Mouse (Mus musculus) spleen, adult 2 months (tissue): ENCODE measurements around the gene 1700020A23Rik. TPM values are rescaled to one million over a fixed set of nuclear protein-coding genes. Genes with fewer than 3 reads are reported as not detected.
A peak's percentile ranks its signal among the peaks of the same experiment; 100 is the strongest.

Source experiments
- DNase-seq, 2 experiments: peaks; one replicate each; pipeline versions ENCODE4 v3.0.0 to v3.0.0-alpha.2; 2012 to 2021; ENCODE audit warnings: low spot score in 2 of 2, low read depth in 1 of 2
- H3K27ac ChIP-seq: fragments of 200-500 bp; 2 replicates; pipeline ENCODE4 v1.5.1; 2012; ENCODE audit warnings: low read length, inconsistent platforms; ENCODE audit not compliant: insufficient read depth
- H3K27me3 ChIP-seq: fragments of 200-500 bp; 2 replicates; pipeline ENCODE4 v1.6.1; 2012; ENCODE audit warnings: mild to moderate bottlenecking, moderate library complexity, low read length, inconsistent platforms; ENCODE audit not compliant: control insufficient read depth, insufficient read depth
- H3K36me3 ChIP-seq: fragments of 200-500 bp; 2 replicates; pipeline ENCODE4 v1.6.1; 2012; ENCODE audit warnings: mild to moderate bottlenecking, low read length, inconsistent platforms; ENCODE audit not compliant: control insufficient read depth, insufficient read depth
- H3K4me1 ChIP-seq: fragments of 200-500 bp; 2 replicates; pipeline ENCODE4 v1.6.1; 2011; ENCODE audit warnings: inconsistent platforms; ENCODE audit not compliant: control insufficient read depth, insufficient read depth, insufficient read length
- H3K4me3 ChIP-seq: fragments of 200-500 bp; 2 replicates; pipeline ENCODE4 v1.5.1; 2011; ENCODE audit warnings: mild to moderate bottlenecking, inconsistent platforms; ENCODE audit not compliant: insufficient read depth, insufficient read length; ENCODE audit errors: extremely low read depth
- CTCF ChIP-seq: fragments of 200-500 bp; IDR thresholded peaks from 2 replicates; pipeline ENCODE4 v1.5.1; 2011; ENCODE audit warnings: mild to moderate bottlenecking, inconsistent platforms; ENCODE audit not compliant: insufficient read depth, insufficient read length, insufficient replicate concordance; ENCODE audit errors: extremely low read depth
- POLR2A ChIP-seq: fragments of 200-500 bp; IDR thresholded peaks from 2 replicates; pipeline ENCODE4 v1.6.1; 2011; ENCODE audit warnings: low read depth, low read length, inconsistent platforms
- WGBS: fragments of 180-500 bp; shearing (Covaris S2); methylation state at CpG from one replicate; pipeline ENCODE4 v1.1.7; 2018; 5-methylcytosine and 5-hydroxymethylcytosine counted together
- polyA plus RNA-seq: library from polyadenylated mRNA; depleted of rRNA; stranded (reverse); fragments of >200 nt; gene quantifications from 2 replicates; pipeline ENCODE4 v1.2.3, GENCODE M21; 2012; rRNA removed

The 1700020A23Rik gene
- polyA plus RNA-seq, 1 experiment: not detected

DNA sequence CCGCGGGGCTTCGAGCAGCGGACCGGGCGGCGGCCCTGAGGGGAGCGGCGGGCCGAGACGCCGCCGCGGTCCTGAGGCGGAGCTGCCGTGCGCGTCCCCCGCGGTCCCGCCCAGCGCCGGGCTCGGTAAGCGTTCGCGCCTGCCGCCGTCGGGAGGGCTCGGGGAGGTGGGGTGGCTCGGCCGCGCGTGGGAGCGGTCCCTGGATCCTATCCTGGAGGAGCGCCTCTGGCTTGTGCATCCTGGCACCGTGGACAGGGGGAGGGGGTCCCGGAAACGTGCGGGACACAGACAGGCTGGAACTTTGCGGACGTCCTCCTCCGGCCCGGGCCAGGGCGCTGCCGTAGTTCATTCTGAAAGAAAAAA, 45.4 kb downstream of the 1700020A23Rik start:
- 1% methylated on average over 43 of the region's 47 CpGs for WGBS
- Histone ChIP-seq H3K4me3 (peak overlapping the region; percentile 95), H3K36me3 (no peaks in the 10 kb centered on the region), H3K27me3 (no peaks in the 10 kb centered on the region), H3K27ac (peak overlapping the region; percentile 94), H3K4me1 (no peaks in the 10 kb centered on the region; the same call in 1 of the 2 replicates)
- TF ChIP-seq CTCF: no peak
- no peak for TF ChIP-seq POLR2A
- DNase-seq: peak in 1 of 2 experiments; percentile 58

DNA sequence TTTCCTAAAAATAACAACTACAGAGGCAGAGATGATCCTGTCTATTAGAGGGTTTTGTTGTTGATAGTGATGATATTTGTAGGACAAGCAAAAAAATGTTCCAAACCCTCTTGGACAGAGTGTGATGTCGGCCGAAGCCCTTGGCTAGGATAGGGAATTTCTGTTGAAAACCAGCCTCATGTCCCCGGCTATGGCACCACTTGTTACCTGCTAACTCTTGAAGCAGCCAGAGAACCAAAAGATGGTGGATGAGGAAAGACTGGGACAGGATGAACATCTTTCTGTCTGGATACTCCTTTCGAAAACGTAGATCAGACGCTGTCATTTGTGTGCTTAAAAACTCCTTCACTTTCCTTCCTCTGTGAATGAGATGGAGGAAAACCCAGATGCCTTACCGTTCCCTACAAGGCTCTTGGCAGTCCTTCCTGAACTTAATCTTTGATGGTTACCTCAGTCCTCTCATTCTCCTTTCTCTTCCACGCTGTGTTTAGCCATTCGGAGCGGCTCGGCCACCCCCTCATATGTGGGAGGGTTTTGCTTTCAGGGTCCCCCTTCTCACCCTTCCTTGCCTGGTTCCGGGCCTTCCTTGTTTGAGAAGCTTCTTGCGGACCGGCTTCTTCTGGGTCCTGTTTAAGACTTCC, 46.1 kb downstream of the 1700020A23Rik start:
- Histone ChIP-seq H3K4me3 (peak overlapping the region; percentile 21; the same call in 1 of the 2 replicates), H3K36me3 (no peaks in the 10 kb centered on the region), H3K27me3 (no peaks in the 10 kb centered on the region), H3K4me1 (no peaks in the 10 kb centered on the region; the same call in 1 of the 2 replicates), H3K27ac (no peak overlapping the region)
- TF ChIP-seq CTCF (no peak), POLR2A (no peak)
- no peak for DNase-seq
- WGBS: 71% methylated on average over 14 of the region's 14 CpGs

DNA sequence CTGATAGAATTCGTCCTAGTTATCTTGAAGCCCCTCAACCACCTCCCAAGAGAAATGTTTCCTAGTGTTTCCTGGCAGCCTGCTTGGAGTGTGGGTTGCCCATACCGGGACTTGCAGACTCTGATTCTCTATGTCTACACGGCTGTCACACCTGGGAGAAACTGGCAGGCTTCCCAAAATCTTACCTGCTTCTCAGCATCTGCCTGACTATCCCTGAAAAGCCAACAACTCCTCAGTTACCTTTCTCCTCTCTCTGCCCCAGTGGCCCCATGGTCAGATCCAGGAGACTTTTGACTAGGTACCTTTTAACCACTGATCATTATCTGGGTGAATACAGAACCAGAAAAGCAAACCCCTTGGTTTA, 46.6 kb downstream of the 1700020A23Rik start:
- H3K4me1 ChIP-seq: no peaks in the 10 kb centered on the region; the same call in 1 of the 2 replicates
- H3K36me3 ChIP-seq: no peaks in the 10 kb centered on the region
- H3K27ac ChIP-seq: no peak overlapping the region
- H3K4me3 ChIP-seq: no peak overlapping the region
- H3K27me3 ChIP-seq: no peaks in the 10 kb centered on the region
- TF ChIP-seq POLR2A (no peak), CTCF (no peak)
- no peak for DNase-seq
- 64% methylated on average over 3 of the region's 3 CpGs for WGBS

DNA sequence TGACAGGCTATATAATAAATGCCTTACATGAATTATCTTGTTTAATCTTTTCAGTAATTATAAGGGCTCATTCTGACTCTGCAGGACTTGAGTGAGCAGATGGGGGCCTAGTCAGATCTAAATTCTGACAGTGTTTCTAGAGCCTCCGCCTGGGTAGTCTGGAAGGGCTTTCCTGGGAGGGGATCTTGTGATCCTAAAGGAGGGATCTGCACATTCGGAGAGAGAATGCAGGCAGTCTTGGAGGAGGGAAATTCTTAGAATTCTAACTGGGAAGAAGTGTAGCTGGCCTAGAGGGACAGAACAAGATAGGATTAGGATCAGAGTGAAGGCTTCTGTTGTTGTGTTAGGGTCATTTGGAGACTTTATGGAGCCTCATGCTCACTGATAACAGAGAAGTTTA, 47.2 kb downstream of the 1700020A23Rik start:
- no peak overlapping the region for H3K27ac ChIP-seq
- no peak for TF ChIP-seq POLR2A
- TF ChIP-seq CTCF: no peak
- DNase-seq: no peak

DNA sequence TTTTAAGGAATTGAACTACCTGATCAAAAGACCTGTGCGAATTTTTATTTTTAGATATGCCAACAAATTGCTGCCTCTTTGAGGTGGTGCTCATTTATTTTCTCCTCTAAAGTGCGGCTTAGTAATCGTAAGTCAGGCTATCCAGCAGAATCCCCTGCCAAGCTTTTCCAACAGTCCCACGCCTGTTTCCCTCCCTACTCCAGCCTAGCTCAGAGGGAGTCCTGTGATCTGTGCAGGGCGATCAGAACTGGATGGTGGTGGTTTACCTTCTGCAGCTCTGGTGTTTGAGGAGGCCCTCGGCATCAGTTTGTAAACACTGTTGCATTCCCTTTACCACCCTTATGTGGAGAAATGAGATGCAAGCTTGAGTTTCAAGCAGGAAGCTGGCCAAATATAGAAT, 48.4 kb downstream of the 1700020A23Rik start:
- no peak overlapping the region for H3K27ac ChIP-seq
- H3K4me3 ChIP-seq: no peak overlapping the region
- no peaks in the 10 kb centered on the region; the same call in 1 of the 2 replicates for H3K4me1 ChIP-seq
- WGBS: 88% methylated on average over 6 of the region's 6 CpGs
- no peak for TF ChIP-seq CTCF
- no peak for TF ChIP-seq POLR2A
- no peak for DNase-seq
- no peaks in the 10 kb centered on the region for H3K36me3 ChIP-seq
- no peaks in the 10 kb centered on the region for H3K27me3 ChIP-seq

More for the DNA sequence above, 47.2 kb downstream of the 1700020A23Rik start:
- Histone ChIP-seq H3K27me3 (no peaks in the 10 kb centered on the region), H3K36me3 (no peaks in the 10 kb centered on the region), H3K4me1 (no peaks in the 10 kb centered on the region; the same call in 1 of the 2 replicates), H3K4me3 (no peak overlapping the region)
- WGBS: 96% methylated on average over 2 of the region's 2 CpGs

DNA sequence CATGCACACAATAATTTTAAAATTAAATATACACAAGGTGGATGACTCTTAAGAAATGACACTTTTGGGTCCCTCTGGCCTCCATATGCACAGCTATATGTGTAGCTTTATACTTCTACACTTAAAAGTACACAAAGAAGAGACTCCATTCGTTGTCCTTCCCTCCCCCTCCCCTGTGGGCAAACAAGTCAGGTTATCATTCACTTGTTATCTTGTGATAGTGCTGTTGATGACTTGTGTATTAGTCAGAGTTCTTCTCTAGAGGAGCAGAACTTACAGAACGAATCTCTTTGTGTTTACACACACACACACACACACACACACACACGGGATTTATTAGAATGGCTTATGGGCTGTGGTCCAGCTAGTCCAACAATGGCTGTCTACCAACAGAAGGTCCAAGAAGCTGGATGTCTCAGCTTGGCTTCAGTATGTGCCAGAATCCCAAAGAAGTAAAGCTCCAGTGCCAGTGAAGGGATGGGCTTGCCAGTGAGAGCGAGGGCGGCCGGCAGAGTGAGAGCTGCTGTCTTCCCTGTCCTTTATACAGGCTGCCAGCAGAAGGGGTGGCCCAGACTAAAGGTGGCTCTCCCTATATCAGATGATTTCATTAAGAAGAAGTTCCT, 49.8 kb downstream of the 1700020A23Rik start:
- TF ChIP-seq CTCF (no peak), POLR2A (no peak)
- no peak for DNase-seq
- H3K27ac ChIP-seq: no peak overlapping the region
- H3K27me3 ChIP-seq: no peaks in the 10 kb centered on the region
- 85% methylated on average over 6 of the region's 6 CpGs for WGBS
- H3K4me3 ChIP-seq: no peak overlapping the region
- no peaks in the 10 kb centered on the region; the same call in 1 of the 2 replicates for H3K4me1 ChIP-seq
- no peaks in the 10 kb centered on the region for H3K36me3 ChIP-seq

Other genes starting within 250 kb of the 1700020A23Rik start
- gene Snrpb, start 225.9 kb upstream of the 1700020A23Rik start, polyA plus RNA-seq: 255 and 272 TPM in 2 replicates
- not detected in 2 replicates for gene Tmc2, start 210.1 kb upstream of the 1700020A23Rik start, polyA plus RNA-seq
- 66.3 and 80.1 TPM in 2 replicates for gene Nop56, start 130.8 kb upstream of the 1700020A23Rik start, polyA plus RNA-seq
- 76.2 and 97.0 TPM in 2 replicates for gene Idh3b, start 120.7 kb upstream of the 1700020A23Rik start, polyA plus RNA-seq
- gene Ebf4, start 110.1 kb upstream of the 1700020A23Rik start, polyA plus RNA-seq: 1.5 and 1.7 TPM in 2 replicates
- 15.6 and 29.7 TPM in 2 replicates for gene Cpxm1, start 7.7 kb upstream of the 1700020A23Rik start, polyA plus RNA-seq
- not detected in 2 replicates for gene Gm28372, start within 50 bp of the 1700020A23Rik start, polyA plus RNA-seq
- not detected in 2 replicates for gene Tmem239, start 1.2 kb downstream of the 1700020A23Rik start, polyA plus RNA-seq
- 84.8 and 97.5 TPM in 2 replicates for gene Vps16, start 19.1 kb downstream of the 1700020A23Rik start, polyA plus RNA-seq
- gene Pced1a, start 19.4 kb downstream of the 1700020A23Rik start, polyA plus RNA-seq: 33.2 and 35.3 TPM in 2 replicates
- 31.9 and 37.4 TPM in 2 replicates for gene Ptpra, start 45.0 kb downstream of the 1700020A23Rik start, polyA plus RNA-seq
- 59.3 and 87.9 TPM in 2 replicates for gene Mrps26, start 158.5 kb downstream of the 1700020A23Rik start, polyA plus RNA-seq
- 0.32 TPM in 1 of 2 replicates, not detected in the other for gene Oxt, start 170.9 kb downstream of the 1700020A23Rik start, polyA plus RNA-seq
- not detected in 2 replicates for gene Avp, start 177.3 kb downstream of the 1700020A23Rik start, polyA plus RNA-seq
- gene Fastkd5, start 224.8 kb downstream of the 1700020A23Rik start, polyA plus RNA-seq: 1.1 and 1.2 TPM in 2 replicates
- gene Ubox5, start 224.8 kb downstream of the 1700020A23Rik start, polyA plus RNA-seq: 3.8 and 4.4 TPM in 2 replicates
- gene Lzts3, start 237.5 kb downstream of the 1700020A23Rik start, polyA plus RNA-seq: 3.0 and 3.2 TPM in 2 replicates